Mouse (Mus musculus) heart, adult 11 months (tissue): ENCODE data around the gene Nudt3.
A peak's percentile ranks its signal among the peaks of the same experiment; 100 is the strongest.

Experiments
- DNase-seq: peaks from one replicate; pipeline ENCODE4 v3.0.0; 2022

Gene Nudt3

GRCm38 (mm10) chr17:27545991-27546390 lies 77.3 kb downstream of the Nudt3 start:
- no peak for DNase-seq

DNA sequence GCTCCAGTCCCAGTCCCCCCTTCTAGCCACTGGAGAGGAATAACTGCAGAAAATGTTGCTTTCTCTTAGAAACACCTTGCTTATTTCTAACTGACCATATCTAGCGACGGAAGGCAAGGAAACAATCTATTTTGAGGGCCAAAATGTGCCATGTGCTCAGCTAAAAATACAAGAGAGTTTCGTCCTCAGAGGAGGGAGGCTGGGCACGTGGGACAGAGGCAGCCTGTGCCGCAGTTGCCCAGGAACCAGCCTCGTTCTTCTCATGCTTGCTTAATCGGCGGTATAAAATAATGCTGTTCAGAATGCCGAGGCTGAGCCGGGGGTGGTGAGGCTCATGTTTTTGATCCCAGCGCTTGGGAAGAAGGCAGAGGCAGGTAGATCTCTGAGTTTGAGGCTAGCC lies 78.7 kb downstream of the Nudt3 start:
- no peak for DNase-seq

DNA sequence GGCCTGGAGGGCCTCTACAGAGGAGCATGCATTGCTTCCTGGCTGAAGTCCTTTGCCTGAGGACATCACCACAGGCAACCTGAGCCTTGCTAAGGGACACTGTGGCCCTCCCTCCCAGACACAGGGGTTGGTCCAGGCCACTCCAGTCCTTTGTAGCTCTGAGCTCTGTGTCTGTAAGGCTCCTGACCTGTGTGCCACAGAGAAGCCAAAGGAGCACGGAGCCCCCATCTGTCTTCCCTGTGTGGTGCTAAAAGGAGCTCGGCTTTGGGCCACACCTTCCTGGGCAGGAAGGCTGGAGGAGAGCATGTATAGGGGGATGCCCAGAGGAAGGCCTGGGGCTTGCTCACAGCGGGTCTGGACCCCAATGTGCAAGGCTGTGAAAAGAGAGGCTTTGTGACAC lies 81.3 kb downstream of the Nudt3 start:
- no peak for DNase-seq

- DNase-seq: no peak
Measured at GRCm38 (mm10) chr17:27541261-27541660, 82.0 kb downstream of the Nudt3 start.

GRCm38 (mm10) chr17:27534718-27535117 lies 88.6 kb downstream of the Nudt3 start:
- peak; percentile 97 for DNase-seq

DNA sequence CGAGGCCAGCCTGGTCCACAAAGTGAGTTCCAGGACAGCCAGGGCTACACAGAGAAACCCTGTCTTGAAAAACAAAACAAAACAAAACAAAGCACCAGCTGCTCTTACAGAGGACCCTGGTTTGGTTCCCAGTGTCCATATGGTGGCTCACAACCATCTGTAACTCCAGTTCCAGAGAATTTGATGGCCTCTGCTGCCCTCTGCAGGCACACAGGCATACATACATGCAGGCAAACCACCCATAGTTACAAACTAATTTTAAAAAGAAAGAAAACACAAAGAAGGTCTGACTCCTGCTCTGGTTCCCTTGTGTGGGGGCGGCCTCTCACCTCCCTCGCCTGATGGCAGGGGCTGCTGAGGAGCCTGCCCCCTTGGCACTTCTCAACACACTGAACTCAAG lies 89.9 kb downstream of the Nudt3 start:
- DNase-seq: no peak

DNA sequence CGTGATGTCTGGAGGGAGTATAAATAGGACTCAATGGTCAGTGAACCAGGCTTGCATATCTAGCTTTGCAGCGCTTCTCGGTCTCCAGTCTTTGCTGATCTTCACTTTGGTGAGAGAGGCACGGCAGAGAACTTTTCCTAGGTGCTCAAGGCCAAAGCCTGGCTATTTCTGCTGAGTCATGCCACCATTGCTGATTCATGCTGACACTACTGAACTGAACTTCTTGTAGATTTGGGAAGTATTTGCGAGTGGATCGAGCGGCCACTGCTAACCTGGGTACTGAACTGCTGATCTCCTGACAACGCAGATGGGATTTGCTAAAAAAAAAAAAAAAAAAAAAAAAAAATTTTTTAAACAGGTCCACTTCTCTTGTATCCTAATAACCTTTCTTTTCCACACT lies 91.2 kb downstream of the Nudt3 start:
- no peak for DNase-seq
